Mouse (Mus musculus): ENCODE data around the gene Chrnb2. TPM values are rescaled to one million over a fixed set of nuclear protein-coding genes. Genes with fewer than 3 reads are reported as not detected.
"Not testable (repeated sequence)": the region's sequence is repeated elsewhere in the genome, so short reads cannot be mapped to it uniquely, and the experiment has no call there.

The Chrnb2 gene
- polyA plus RNA-seq, 1 experiment from 2014 or later, result 0.34 TPM

DNA sequence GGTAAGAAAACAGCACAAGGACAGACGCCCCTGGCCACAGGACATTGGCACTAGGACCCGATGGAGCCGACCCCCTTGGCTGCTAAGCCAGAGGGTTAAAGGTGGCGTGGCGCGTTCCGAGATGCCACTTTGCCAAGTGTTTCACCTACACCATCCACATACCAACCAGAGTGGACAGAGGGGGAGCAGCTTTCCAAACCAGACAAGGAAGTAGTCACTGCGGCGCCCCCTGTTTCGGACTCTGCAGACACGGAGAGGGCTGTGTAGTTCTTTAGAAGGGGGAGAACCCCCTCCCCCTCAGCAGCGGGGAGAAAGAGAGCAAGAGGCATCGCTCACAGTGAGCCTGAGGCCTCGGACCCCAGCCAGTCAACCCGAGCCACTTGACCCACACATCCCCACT lies 38.4 kb upstream of the Chrnb2 start:
- no peak for DNase-seq (ENCODE audit: low spot score)
- Histone ChIP-seq H3K4me1 (replicated peaks; ENCODE audit: control insufficient read depth, insufficient read depth, low read length) (peaks cover 3% of the 10 kb centered on the region), H3K4me2 (no peak overlapping the region), H3K9me3 (ENCODE audit: control insufficient read depth, low read length) (no peaks in the 10 kb centered on the region), H3K4me3 (ENCODE audit: low read depth, low read length) (no peak overlapping the region), H3K36me3 (ENCODE audit: control insufficient read depth, insufficient read depth, low read length) (no peaks in the 10 kb centered on the region), H3K9ac (ENCODE audit: low read depth, low read length) (no peak overlapping the region), H3K27me3 (replicated peaks; ENCODE audit: control insufficient read depth, insufficient read depth, low read length) (no peaks in the 10 kb centered on the region), H3K27ac (ENCODE audit: low read depth, low read length) (no peak overlapping the region)
- 80% methylated on average over 15 of the region's 15 CpGs for WGBS
- no peak for ATAC-seq (replicated peaks; ENCODE audit: low FRiP score)

- H3K27ac ChIP-seq (ENCODE audit: low read depth, low read length), result no peak overlapping the region
- WGBS, result 27% methylated on average over 3 of the region's 3 CpGs
- no peaks in the 10 kb centered on the region for H3K36me3 ChIP-seq (ENCODE audit: control insufficient read depth, insufficient read depth, low read length)
- H3K9ac ChIP-seq (ENCODE audit: low read depth, low read length), result no peak overlapping the region
- no peaks in the 10 kb centered on the region for H3K9me3 ChIP-seq (ENCODE audit: control insufficient read depth, low read length)
- DNase-seq (ENCODE audit: low spot score) (no peak), ATAC-seq (replicated peaks; ENCODE audit: low FRiP score) (no peak)
- no peaks in the 10 kb centered on the region for H3K4me1 ChIP-seq (replicated peaks; ENCODE audit: control insufficient read depth, insufficient read depth, low read length)
- H3K27me3 ChIP-seq (replicated peaks; ENCODE audit: control insufficient read depth, insufficient read depth, low read length), result no peaks in the 10 kb centered on the region
- H3K4me3 ChIP-seq (ENCODE audit: low read depth, low read length), result no peak overlapping the region
- H3K4me2 ChIP-seq, result no peak overlapping the region
These were observed 37.0 kb upstream of the Chrnb2 start for GRCm38 (mm10) chr3:89801507-89801847.

- H3K4me3 ChIP-seq (ENCODE audit: low read depth, low read length), result no peak overlapping the region
- H3K36me3 ChIP-seq (ENCODE audit: control insufficient read depth, insufficient read depth, low read length), result no peaks in the 10 kb centered on the region
- 64% methylated on average over 5 of the region's 5 CpGs for WGBS
- H3K9ac ChIP-seq (ENCODE audit: low read depth, low read length), result no peak overlapping the region
- DNase-seq (ENCODE audit: low spot score), result no peak
- no peak for ATAC-seq (replicated peaks; ENCODE audit: low FRiP score)
- H3K4me1 ChIP-seq (replicated peaks; ENCODE audit: control insufficient read depth, insufficient read depth, low read length), result no peaks in the 10 kb centered on the region
- no peaks in the 10 kb centered on the region for H3K9me3 ChIP-seq (ENCODE audit: control insufficient read depth, low read length)
- H3K27ac ChIP-seq (ENCODE audit: low read depth, low read length), result no peak overlapping the region
- no peak overlapping the region for H3K4me2 ChIP-seq
- H3K27me3 ChIP-seq (replicated peaks; ENCODE audit: control insufficient read depth, insufficient read depth, low read length), result no peaks in the 10 kb centered on the region
These were observed 36.5 kb upstream of the Chrnb2 start for GRCm38 (mm10) chr3:89800774-89801506.

DNA sequence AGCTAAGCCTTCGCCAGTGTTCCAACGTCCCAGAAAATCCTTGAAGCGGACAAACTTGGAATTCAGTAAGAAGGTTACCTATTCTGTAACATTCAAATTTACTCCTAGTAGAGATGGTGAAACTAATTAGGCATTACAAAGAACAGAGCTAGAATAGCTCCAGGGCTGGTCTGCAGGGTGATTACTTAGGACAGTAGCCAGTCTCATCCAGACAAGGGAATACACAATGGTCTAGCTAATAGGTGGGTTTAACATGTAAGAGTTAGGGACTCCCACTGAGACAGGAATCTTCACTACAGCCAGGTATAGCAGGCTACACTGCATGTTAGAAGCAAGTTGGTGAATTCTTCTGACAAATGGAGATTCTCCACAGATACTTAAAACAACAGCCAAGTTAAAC lies 35.6 kb upstream of the Chrnb2 start:
- not testable (repeated sequence) for ATAC-seq (replicated peaks; ENCODE audit: low FRiP score); H3K9me3 ChIP-seq (ENCODE audit: control insufficient read depth, low read length); H3K27ac ChIP-seq (ENCODE audit: low read depth, low read length); H3K27me3 ChIP-seq (replicated peaks; ENCODE audit: control insufficient read depth, insufficient read depth, low read length); H3K4me1 ChIP-seq (replicated peaks; ENCODE audit: control insufficient read depth, insufficient read depth, low read length); H3K36me3 ChIP-seq (ENCODE audit: control insufficient read depth, insufficient read depth, low read length); H3K4me2 ChIP-seq; DNase-seq (ENCODE audit: low spot score); H3K4me3 ChIP-seq (ENCODE audit: low read depth, low read length); H3K9ac ChIP-seq (ENCODE audit: low read depth, low read length)
- 54% methylated on average over 3 of the region's 3 CpGs for WGBS

GRCm38 (mm10) chr3:89799476-89799875 lies 35.0 kb upstream of the Chrnb2 start:
- Histone ChIP-seq H3K36me3 (ENCODE audit: control insufficient read depth, insufficient read depth, low read length) (no peaks in the 10 kb centered on the region), H3K4me1 (replicated peaks; ENCODE audit: control insufficient read depth, insufficient read depth, low read length) (no peaks in the 10 kb centered on the region), H3K4me2 (peak overlapping the region; percentile 49), H3K4me3 (ENCODE audit: low read depth, low read length) (no peak overlapping the region), H3K27me3 (replicated peaks; ENCODE audit: control insufficient read depth, insufficient read depth, low read length) (no peaks in the 10 kb centered on the region), H3K9ac (ENCODE audit: low read depth, low read length) (0 out of 2 replicates have a peak overlapping the region, but pooled peaks have one; percentile 31), H3K9me3 (ENCODE audit: control insufficient read depth, low read length) (no peaks in the 10 kb centered on the region), H3K27ac (ENCODE audit: low read depth, low read length) (no peak overlapping the region)
- ATAC-seq (replicated peaks; ENCODE audit: low FRiP score) (peak; percentile 49; the same call in 1 of the 2 replicates), DNase-seq (ENCODE audit: low spot score) (no peak)
- 9% methylated on average over 13 of the region's 13 CpGs for WGBS

- H3K27me3 ChIP-seq (replicated peaks; ENCODE audit: control insufficient read depth, insufficient read depth, low read length), result no peaks in the 10 kb centered on the region
- 77% methylated on average over 3 of the region's 3 CpGs for WGBS
- H3K9ac ChIP-seq (ENCODE audit: low read depth, low read length), result no peak overlapping the region
- H3K36me3 ChIP-seq (ENCODE audit: control insufficient read depth, insufficient read depth, low read length), result no peaks in the 10 kb centered on the region
- H3K9me3 ChIP-seq (ENCODE audit: control insufficient read depth, low read length), result no peaks in the 10 kb centered on the region
- H3K27ac ChIP-seq (ENCODE audit: low read depth, low read length), result no peak overlapping the region
- no peaks in the 10 kb centered on the region for H3K4me1 ChIP-seq (replicated peaks; ENCODE audit: control insufficient read depth, insufficient read depth, low read length)
- no peak for ATAC-seq (replicated peaks; ENCODE audit: low FRiP score)
- no peak overlapping the region for H3K4me2 ChIP-seq
- H3K4me3 ChIP-seq (ENCODE audit: low read depth, low read length), result no peak overlapping the region
- DNase-seq (ENCODE audit: low spot score), result no peak
These were observed 34.1 kb upstream of the Chrnb2 start for GRCm38 (mm10) chr3:89798518-89798917.

DNA sequence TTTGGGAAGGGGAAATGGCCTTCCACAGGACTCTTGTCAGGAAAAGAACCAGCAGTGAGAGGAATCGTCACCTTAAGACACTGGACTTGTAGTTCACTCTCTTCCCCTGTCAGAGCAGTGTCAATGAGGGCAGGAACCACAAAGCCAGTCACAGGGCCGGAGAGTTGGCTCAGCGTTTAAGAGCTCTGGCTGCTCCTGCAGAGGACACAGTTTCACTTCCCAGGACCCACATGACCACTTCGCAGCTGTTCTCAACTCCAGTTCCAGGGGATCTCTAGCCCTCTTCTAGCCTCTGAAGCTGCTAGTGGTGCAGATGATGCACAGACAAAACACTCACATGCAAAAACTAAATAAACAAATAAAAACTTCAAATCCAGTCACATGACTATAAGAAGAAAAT lies 31.9 kb upstream of the Chrnb2 start:
- Histone ChIP-seq H3K4me2 (no peak overlapping the region), H3K9me3 (ENCODE audit: control insufficient read depth, low read length) (no peaks in the 10 kb centered on the region), H3K4me3 (ENCODE audit: low read depth, low read length) (no peak overlapping the region), H3K27me3 (replicated peaks; ENCODE audit: control insufficient read depth, insufficient read depth, low read length) (no peaks in the 10 kb centered on the region), H3K9ac (ENCODE audit: low read depth, low read length) (no peak overlapping the region), H3K4me1 (replicated peaks; ENCODE audit: control insufficient read depth, insufficient read depth, low read length) (no peaks in the 10 kb centered on the region), H3K36me3 (ENCODE audit: control insufficient read depth, insufficient read depth, low read length) (no peaks in the 10 kb centered on the region), H3K27ac (ENCODE audit: low read depth, low read length) (no peak overlapping the region)
- no peak for DNase-seq (ENCODE audit: low spot score)
- WGBS, result 26% methylated on average over 4 of the region's 4 CpGs
- no peak for ATAC-seq (replicated peaks; ENCODE audit: low FRiP score)

- H3K27me3 ChIP-seq (replicated peaks; ENCODE audit: control insufficient read depth, insufficient read depth, low read length), result no peaks in the 10 kb centered on the region
- whole genome bisulfite sequencing, result 71% methylated on average over 5 of the region's 5 CpGs
- no peak overlapping the region for H3K9ac ChIP-seq (ENCODE audit: low read depth, low read length)
These were observed 31.3 kb upstream of the Chrnb2 start for GRCm38 (mm10) chr3:89795746-89796145.

GRCm38 (mm10) chr3:89794616-89795015 lies 30.2 kb upstream of the Chrnb2 start:
- DNase-seq (ENCODE audit: low spot score), result no peak
- no peaks in the 10 kb centered on the region for H3K4me1 ChIP-seq (replicated peaks; ENCODE audit: control insufficient read depth, insufficient read depth, low read length)
- no peaks in the 10 kb centered on the region for H3K27me3 ChIP-seq (replicated peaks; ENCODE audit: control insufficient read depth, insufficient read depth, low read length)
- H3K27ac ChIP-seq (ENCODE audit: low read depth, low read length), result no peak overlapping the region
- H3K9me3 ChIP-seq (ENCODE audit: control insufficient read depth, low read length), result no peaks in the 10 kb centered on the region
- no peak overlapping the region for H3K4me2 ChIP-seq
- no peak for ATAC-seq (replicated peaks; ENCODE audit: low FRiP score)
- no peak overlapping the region for H3K4me3 ChIP-seq (ENCODE audit: low read depth, low read length)
- H3K36me3 ChIP-seq (ENCODE audit: control insufficient read depth, insufficient read depth, low read length), result no peaks in the 10 kb centered on the region
- 53% methylated on average over 2 of the region's 2 CpGs for WGBS
- H3K9ac ChIP-seq (ENCODE audit: low read depth, low read length), result no peak overlapping the region

More at GRCm38 (mm10) chr3:89795746-89796145, 31.3 kb upstream of the Chrnb2 start:
- H3K4me1 ChIP-seq (replicated peaks; ENCODE audit: control insufficient read depth, insufficient read depth, low read length), result no peaks in the 10 kb centered on the region
- no peak for ATAC-seq (replicated peaks; ENCODE audit: low FRiP score)
- H3K9me3 ChIP-seq (ENCODE audit: control insufficient read depth, low read length), result no peaks in the 10 kb centered on the region
- H3K36me3 ChIP-seq (ENCODE audit: control insufficient read depth, insufficient read depth, low read length), result no peaks in the 10 kb centered on the region
- H3K4me2 ChIP-seq, result no peak overlapping the region
- H3K4me3 ChIP-seq (ENCODE audit: low read depth, low read length), result no peak overlapping the region
- DNase-seq (ENCODE audit: low spot score), result no peak
- no peak overlapping the region for H3K27ac ChIP-seq (ENCODE audit: low read depth, low read length)

All from liver, embryonic 11.5 days (tissue).